ENCODE assay signal across 8 mouse cellular contexts in the genomic region with DNA sequence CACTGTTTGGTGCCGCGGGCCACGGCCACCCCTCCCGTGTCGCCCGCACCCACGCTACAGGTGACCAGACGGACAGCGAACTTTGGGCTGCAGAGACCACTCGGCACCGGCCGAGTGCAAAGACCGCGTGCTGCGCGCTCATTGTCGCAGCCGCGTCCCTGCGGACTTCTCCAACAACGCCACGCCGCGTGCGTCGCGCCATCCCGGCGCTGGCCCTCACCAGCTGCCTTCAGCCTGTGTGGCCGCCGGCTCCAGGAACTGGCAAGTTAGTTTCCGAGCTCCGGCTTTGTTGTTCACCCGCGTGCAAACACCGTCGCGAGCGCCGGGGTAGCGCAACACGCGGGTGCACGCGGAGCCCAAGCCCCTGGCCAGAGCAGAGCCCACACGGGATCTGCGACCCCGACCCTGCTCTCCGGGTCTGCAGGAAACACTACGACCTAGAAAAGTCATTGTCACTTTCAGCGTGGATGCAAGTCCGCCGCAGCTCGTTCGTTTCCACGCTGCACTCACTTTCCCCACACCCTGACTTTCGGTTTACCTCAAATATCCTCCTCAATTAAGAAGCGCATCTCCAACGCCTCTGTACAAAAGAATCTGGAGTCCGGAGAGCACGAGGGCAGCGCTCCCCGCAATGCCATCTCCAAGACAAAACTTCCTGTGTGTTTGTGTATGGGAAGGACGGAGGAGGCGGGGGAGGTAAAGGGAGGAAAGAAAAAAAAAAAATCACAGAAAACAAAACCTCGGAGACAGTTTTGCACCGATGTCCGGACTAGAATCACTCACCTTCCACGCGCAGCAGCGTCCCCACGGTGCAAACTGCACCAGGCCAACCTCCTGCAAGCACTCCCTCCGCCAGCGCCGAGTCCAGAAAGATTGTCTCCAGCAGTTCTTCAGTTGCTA. TPM values are rescaled to one million over a fixed set of nuclear protein-coding genes. Genes with fewer than 3 reads are reported as not detected.
DNase-seq lines count a peak whose midpoint lies in the region; ATAC-seq and TF ChIP-seq lines count a peak whose summit lies in the region.

No protein-coding gene starts in this region.

- peak overlapping the region; percentile 14 for H3K4me2 ChIP-seq in CH12.LX (ENCODE audit: insufficient read depth, low read depth, poor library complexity, severe bottlenecking)
- H3K4me2 ChIP-seq in heart, embryonic 15.5 days: peak overlapping the region; percentile 81
- H3K4me2 ChIP-seq in lung, postnatal 0 days (replicated peaks; ENCODE audit: low read depth, low read length): peak overlapping the region; percentile 98

- DNase-seq in CH12.LX (ENCODE audit: extremely low read depth): no peak
- DNase-seq in layer of hippocampus, adult 8-10 months (ENCODE audit: low spot score in 2 of 2): peak; percentile 4 to 5
- DNase-seq in lung, postnatal 0 days (ENCODE audit: low spot score): peak; percentile 50
- DNase-seq in ovary, postnatal 36 days (ENCODE audit: low spot score): peak; percentile 52
- DNase-seq in thymus, postnatal 25 days: peak; percentile 55

- peak overlapping the region; percentile 91 for H3K9ac ChIP-seq in CH12.LX (ENCODE audit: insufficient read depth, low read depth)
- peak overlapping the region; percentile 81 for H3K9ac ChIP-seq in heart, embryonic 15.5 days
- peak overlapping the region; percentile 94 for H3K9ac ChIP-seq in lung, postnatal 0 days (replicated peaks; ENCODE audit: low read depth)

- no peaks in the 10 kb centered on the region for H3K9me3 ChIP-seq in CH12.LX (replicated peaks; ENCODE audit: low read length)
- H3K9me3 ChIP-seq in erythroblast, embryonic 14.5 days (ENCODE audit: control insufficient read depth, low read length): no peaks in the 10 kb centered on the region
- H3K9me3 ChIP-seq in heart, embryonic 15.5 days (replicated peaks): no peaks in the 10 kb centered on the region
- H3K9me3 ChIP-seq in lung, postnatal 0 days (ENCODE audit: low read length): no peaks in the 10 kb centered on the region

- H3K36me3 ChIP-seq in CH12.LX (replicated peaks in 1 of 2; ENCODE audit: control insufficient read depth in 1 of 2, insufficient read depth in 1 of 2, low read length in 1 of 2): peaks cover 0 to 14% of the 10 kb centered on the region in 2 experiments
- no peaks in the 10 kb centered on the region; the same call in none of the 2 replicates for H3K36me3 ChIP-seq in erythroblast, embryonic 14.5 days (ENCODE audit: control insufficient read depth)
- no peaks in the 10 kb centered on the region for H3K36me3 ChIP-seq in heart, embryonic 15.5 days
- no peaks in the 10 kb centered on the region for H3K36me3 ChIP-seq in lung, postnatal 0 days (ENCODE audit: insufficient read depth, low read length)

- peak overlapping the region; percentile 73 for H3K27ac ChIP-seq in CH12.LX (ENCODE audit: insufficient read depth, low read depth)
- peak overlapping the region; percentile 56 for H3K27ac ChIP-seq in bone marrow macrophage, adult 2 months (ENCODE audit: insufficient read depth, low read depth, low read length)
- H3K27ac ChIP-seq in heart, embryonic 15.5 days: peak overlapping the region; percentile 92
- peak overlapping the region; percentile 95 for H3K27ac ChIP-seq in lung, postnatal 0 days (ENCODE audit: low read length)

- TF ChIP-seq RAD21 in CH12.LX (IDR thresholded peaks at IDR 0.05; ENCODE audit: low read depth, low read length): no peak

- no peak for TF ChIP-seq EP300 in CH12.LX (IDR thresholded peaks at IDR 0.05; ENCODE audit: low read length)
- TF ChIP-seq EP300 in lung, postnatal 0 days (IDR thresholded peaks at IDR 0.05): no peak

- TF ChIP-seq CTCF in CH12.LX (conservative IDR thresholded peaks at IDR 0.05 in 1 of 2, IDR thresholded peaks at IDR 0.05 in 1 of 2; ENCODE audit: low read depth in 2 of 2, low read length in 2 of 2): no peak
- no peak for TF ChIP-seq CTCF in bone marrow macrophage, adult 2 months (IDR thresholded peaks at IDR 0.05; ENCODE audit: low read depth, low read length)
- TF ChIP-seq CTCF in lung, postnatal 0 days (IDR thresholded peaks at IDR 0.05): no peak

- no peak for TF ChIP-seq POLR2A in CH12.LX (IDR thresholded peaks at IDR 0.05; ENCODE audit: low read depth, low read length)
- TF ChIP-seq POLR2A in bone marrow macrophage, adult 2 months (IDR thresholded peaks at IDR 0.05; ENCODE audit: borderline replicate concordance, low read depth, low read length): no peak

- H3K79me2 ChIP-seq in CH12.LX (replicated peaks; ENCODE audit: control insufficient read depth, extremely low read depth, insufficient read depth, poor library complexity, severe bottlenecking): peaks cover 47% of the 10 kb centered on the region

- peak; percentile 8 for ATAC-seq in heart, embryonic 15.5 days (replicated peaks; ENCODE audit: insufficient number of reproducible peaks, insufficient read depth, low FRiP score, low read depth)
- ATAC-seq in lung, postnatal 0 days: peak; percentile 4

- dilution Hi-C loops in CH12.LX (cut with MboI; ENCODE audit: extremely low pct_ligation_motif_present, extremely low pct_unique_long_range_greater_than_20kb, low sequenced_read_pairs): no loop called here

- in situ Hi-C loops in CH12.LX (cut with MboI; ENCODE audit: low pct_ligation_motif_present, low pct_unique_long_range_greater_than_20kb, low sequenced_read_pairs): loop anchor here (25.0 kb wide), 1 partner anchor 167 kb away; the partner anchor contains the start of gene Dennd5b

- peak overlapping the region; percentile 94 to 98 (median 95) for H3K4me3 ChIP-seq in CH12.LX (replicated peaks in 1 of 3; ENCODE audit: low read depth in 2 of 3, low read length in 2 of 3, poor library complexity in 1 of 3)
- peak overlapping the region; percentile 98 for H3K4me3 ChIP-seq in bone marrow macrophage, adult 2 months (ENCODE audit: insufficient read depth, low read length)
- H3K4me3 ChIP-seq in erythroblast, embryonic 14.5 days (replicated peaks): peak overlapping the region; percentile 86
- H3K4me3 ChIP-seq in heart, embryonic 15.5 days: peak overlapping the region; percentile 75
- H3K4me3 ChIP-seq in lung, postnatal 0 days (ENCODE audit: low read depth, low read length): peak overlapping the region; percentile 73

- peaks cover 4 to 27% of the 10 kb centered on the region in 2 experiments; a peak in 3 of 4 replicates for H3K4me1 ChIP-seq in CH12.LX (ENCODE audit: control insufficient read depth in 1 of 2, insufficient read depth in 2 of 2)
- H3K4me1 ChIP-seq in bone marrow macrophage, adult 2 months (ENCODE audit: control insufficient read depth, insufficient read depth, low read length): peaks cover 14% of the 10 kb centered on the region
- peaks cover 40% of the 10 kb centered on the region for H3K4me1 ChIP-seq in erythroblast, embryonic 14.5 days (ENCODE audit: control insufficient read depth)
- peaks cover 7% of the 10 kb centered on the region for H3K4me1 ChIP-seq in heart, embryonic 15.5 days (replicated peaks)
- H3K4me1 ChIP-seq in lung, postnatal 0 days (ENCODE audit: insufficient read depth, low read depth, low read length): no peaks in the 10 kb centered on the region

- under 1% methylated on average over 75 of the region's 75 CpGs for WGBS in heart, embryonic 15.5 days
- WGBS in lung, postnatal 0 days: under 1% methylated on average over 63 of the region's 75 CpGs

- H3K27me3 ChIP-seq in CH12.LX (replicated peaks): no peaks in the 10 kb centered on the region
- H3K27me3 ChIP-seq in erythroblast, embryonic 14.5 days (ENCODE audit: control insufficient read depth): no peaks in the 10 kb centered on the region
- no peaks in the 10 kb centered on the region for H3K27me3 ChIP-seq in heart, embryonic 15.5 days
- no peaks in the 10 kb centered on the region for H3K27me3 ChIP-seq in lung, postnatal 0 days (replicated peaks; ENCODE audit: insufficient read depth, low read length)

TF ChIP-seq in CH12.LX, 34 proteins besides CTCF, POLR2A, EP300 and RAD21 (continues in another document):
- TF ChIP-seq GABPA (IDR thresholded peaks at IDR 0.05; ENCODE audit: insufficient replicate concordance, low read depth, low read length) (no peak), MYC (IDR thresholded peaks at IDR 0.05; ENCODE audit: low read depth, low read length) (peak; percentile 70; the same call in 1 of the 2 replicates), UBTF (IDR thresholded peaks at IDR 0.05; ENCODE audit: low read depth, low read length) (0 out of 2 replicates have a peak, but pooled peaks have one; percentile 22), RCOR1 (conservative IDR thresholded peaks at IDR 0.05; ENCODE audit: low read depth, low read length) (no peak), NELFE (IDR thresholded peaks at IDR 0.05; ENCODE audit: low read depth, low read length) (no peak), KAT2A (IDR thresholded peaks at IDR 0.05; ENCODE audit: insufficient replicate concordance, low read length) (no peak), ZKSCAN1 (IDR thresholded peaks at IDR 0.05; ENCODE audit: borderline replicate concordance, low read depth, low read length) (no peak), MXI1 (IDR thresholded peaks at IDR 0.05; ENCODE audit: low read depth, low read length) (peak; percentile 19), E2F4 (IDR thresholded peaks at IDR 0.05; ENCODE audit: insufficient replicate concordance, low read depth, low read length) (no peak), BHLHE40 (IDR thresholded peaks at IDR 0.05; ENCODE audit: low read depth, low read length) (0 out of 2 replicates have a peak, but pooled peaks have one; percentile 3), TCF12 (IDR thresholded peaks at IDR 0.05; ENCODE audit: low read depth, low read length) (peak; percentile 50; the same call in 1 of the 2 replicates)

RNA-seq across cellular contexts. Expression of gene Sinhcaf, which starts 0.5 kb away (rescaled TPM):
- total RNA-seq in CH12.LX (2012; rRNA removed) (57.5 and 66.6 TPM in 2 replicates), CH12.LX (2014; rRNA removed) (140 and 146 TPM in 2 replicates)
- 64.7 and 82.3 TPM in 2 replicates for polyA plus RNA-seq in CH12.LX (2012; ENCODE audit: insufficient read length, low read depth)
- polyA plus RNA-seq in bone marrow macrophage, adult 2 months (2012; ENCODE audit: insufficient read depth, insufficient read length, missing spikeins): 10.2 and 10.9 TPM in 2 replicates
- 0.11 and 0.23 TPM in 2 replicates for polyA plus RNA-seq in erythroblast, embryonic 14.5 days (2012)
- polyA plus RNA-seq in heart, embryonic 15.5 days (2015; fragmentation: Nextera tagmentation; extraction: Ambion mirVana): 44.6 and 54.0 TPM in 2 replicates
- total RNA-seq in layer of hippocampus, adult 8-10 months (2022): 1 to 10 TPM; 2.9 to 5.3 (median 4.0) TPM
- polyA plus RNA-seq in lung, postnatal 0 days (2015; fragmentation: Nextera tagmentation; extraction: Ambion mirVana): 46.3 and 47.8 TPM in 2 replicates

RNA-seq across cellular contexts. Expression of gene Caprin2, which starts 49.7 kb away (rescaled TPM):
- 0.92 and 0.93 TPM in 2 replicates for total RNA-seq in CH12.LX (2012; rRNA removed)
- 2.0 TPM in 2 replicates for total RNA-seq in CH12.LX (2014; rRNA removed)
- 2.9 and 3.2 TPM in 2 replicates for polyA plus RNA-seq in CH12.LX (2012; ENCODE audit: insufficient read length, low read depth)
- polyA plus RNA-seq in bone marrow macrophage, adult 2 months (2012; ENCODE audit: insufficient read depth, insufficient read length, missing spikeins): 8.3 and 9.5 TPM in 2 replicates
- 0.07 and 0.41 TPM in 2 replicates for polyA plus RNA-seq in erythroblast, embryonic 14.5 days (2012)
- polyA plus RNA-seq in heart, embryonic 15.5 days (2015; fragmentation: Nextera tagmentation; extraction: Ambion mirVana): 10.7 and 12.7 TPM in 2 replicates
- total RNA-seq in layer of hippocampus, adult 8-10 months (2022): 10 to 100 TPM in 2 of 4 experiments, 1 to 10 TPM in 2; 8.0 to 11.7 (median 10.1) TPM
- 3.8 and 5.1 TPM in 2 replicates for polyA plus RNA-seq in lung, postnatal 0 days (2015; fragmentation: Nextera tagmentation; extraction: Ambion mirVana)

Comparison
In these comparisons a context has a peak if more than half of its experiments do, and no peak if none do; other contexts are left out.
1. H3K4me2 ChIP-seq: peak in every context shown above with its lines; median percentile 98 in lung, postnatal 0 days; 81 in heart, embryonic 15.5 days; 14 in CH12.LX.